Mouse (Mus musculus) intestine, embryonic 16.5 days (tissue): ENCODE data around the gene Syn3. TPM values are rescaled to one million over a fixed set of nuclear protein-coding genes. Genes with fewer than 3 reads are reported as not detected.

Experiments
- ATAC-seq: fragments of 200-750 bp; cut with Nextera tagmentation; 2 replicates; pipeline ENCODE4 v1.8.0; 2017; ENCODE audit warnings: moderate TSS enrichment, moderate library complexity
- H3K27ac ChIP-seq: fragments of 300-500 bp; sonication (generic); 2 replicates; pipeline ENCODE4 v1.5.1; 2014; ENCODE audit warnings: mild to moderate bottlenecking, low read length
- H3K27me3 ChIP-seq: fragments of 300-500 bp; sonication (generic); replicated peaks from 2 replicates; pipeline ENCODE4 v1.6.1; 2014; ENCODE audit warnings: low read length, control low read depth, mixed read lengths; ENCODE audit not compliant: control insufficient read depth, insufficient read depth
- H3K36me3 ChIP-seq: fragments of 300-500 bp; sonication (generic); 2 replicates; pipeline ENCODE4 v1.6.1; 2014; ENCODE audit warnings: low read length, control low read depth; ENCODE audit not compliant: control insufficient read depth, insufficient read depth
- H3K4me1 ChIP-seq: fragments of 300-500 bp; sonication (generic); 2 replicates; pipeline ENCODE4 v1.6.1; 2014; ENCODE audit warnings: low read length, control low read depth, mixed read lengths; ENCODE audit not compliant: control insufficient read depth, insufficient read depth
- H3K4me2 ChIP-seq: fragments of 300-500 bp; sonication (generic); 2 replicates; pipeline ENCODE4 v1.6.1; 2014; ENCODE audit warnings: low read depth, low read length, control low read depth
- H3K4me3 ChIP-seq: fragments of 300-500 bp; sonication (generic); 2 replicates; pipeline ENCODE4 v1.5.1; 2014; ENCODE audit warnings: mild to moderate bottlenecking, low read length
- H3K9ac ChIP-seq: fragments of 300-500 bp; sonication (generic); 2 replicates; pipeline ENCODE4 v1.6.1; 2014; ENCODE audit warnings: low read depth, low read length
- H3K9me3 ChIP-seq: fragments of 300-500 bp; sonication (generic); 2 replicates; pipeline ENCODE4 v1.6.1; 2016; ENCODE audit warnings: low read length, control low read depth; ENCODE audit not compliant: control insufficient read depth
- WGBS: fragments of 180-500 bp; shearing (Covaris S2); extraction: QIAGEN DNeasy Blood & Tissue Kit; methylation state at CpG from one replicate; pipeline ENCODE4 v1.1.7; 2014; 5-methylcytosine and 5-hydroxymethylcytosine counted together
- polyA plus RNA-seq: library from polyadenylated mRNA; unstranded; fragments of >200 nt; fragmentation: Nextera tagmentation; extraction: Ambion mirVana; gene quantifications from 2 replicates; pipeline ENCODE4 v1.2.1, GENCODE M21; 2015

Syn3 gene
- polyA plus RNA-seq, 1 experiment from 2014 or later, result 2.3 TPM

GRCm38 (mm10) chr10:86225480-86225879 is 273.2 kb downstream of the Syn3 start:
- no peak overlapping the region for H3K4me3 ChIP-seq
- H3K27ac ChIP-seq, result no peak overlapping the region
- H3K36me3 ChIP-seq, result no peaks in the 10 kb centered on the region
- no peak for ATAC-seq
- H3K4me2 ChIP-seq, result no peak overlapping the region
- no peaks in the 10 kb centered on the region for H3K4me1 ChIP-seq
- no peak overlapping the region for H3K9ac ChIP-seq
- no peaks in the 10 kb centered on the region for H3K9me3 ChIP-seq
- WGBS, result 85% methylated on average over 3 of the region's 3 CpGs
- H3K27me3 ChIP-seq, result no peaks in the 10 kb centered on the region

GRCm38 (mm10) chr10:86218984-86219383 is 279.7 kb downstream of the Syn3 start:
- Histone ChIP-seq H3K27ac (no peak overlapping the region), H3K4me2 (no peak overlapping the region), H3K9me3 (no peaks in the 10 kb centered on the region), H3K27me3 (no peaks in the 10 kb centered on the region), H3K9ac (no peak overlapping the region), H3K4me3 (no peak overlapping the region), H3K36me3 (no peaks in the 10 kb centered on the region), H3K4me1 (no peaks in the 10 kb centered on the region)
- no peak for ATAC-seq
- WGBS, result 91% methylated on average over 3 of the region's 3 CpGs

- Histone ChIP-seq H3K27me3 (no peaks in the 10 kb centered on the region), H3K4me1 (no peaks in the 10 kb centered on the region), H3K27ac (no peak overlapping the region), H3K9me3 (no peaks in the 10 kb centered on the region), H3K36me3 (no peaks in the 10 kb centered on the region), H3K4me2 (no peak overlapping the region), H3K4me3 (no peak overlapping the region), H3K9ac (no peak overlapping the region)
- WGBS, result 80% methylated on average over 2 of the region's 2 CpGs
- no peak for ATAC-seq
These were observed 281.9 kb downstream of the Syn3 start for GRCm38 (mm10) chr10:86216836-86217235.

DNA sequence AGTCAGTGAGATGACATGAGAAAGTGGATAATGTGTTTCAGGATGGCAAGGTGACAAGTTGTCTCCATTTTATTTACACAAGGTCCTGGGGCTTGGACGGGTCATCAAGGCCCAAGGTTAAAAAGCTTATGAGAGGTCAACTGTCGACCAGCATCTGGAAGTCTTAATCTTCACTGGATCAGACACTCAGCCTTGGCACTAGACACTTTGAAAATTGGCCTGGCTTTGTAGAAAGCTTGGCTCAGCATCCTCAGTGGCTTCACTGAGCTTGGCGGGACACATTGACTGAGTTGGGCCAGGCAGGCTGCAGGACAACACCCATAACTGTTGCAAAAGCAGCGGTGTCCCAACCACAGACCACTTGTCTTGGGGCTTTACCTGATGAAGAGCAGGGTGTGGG is 286.6 kb downstream of the Syn3 start:
- H3K4me3 ChIP-seq, result no peak overlapping the region
- H3K9ac ChIP-seq, result no peak overlapping the region
- H3K4me2 ChIP-seq, result no peak overlapping the region
- H3K27me3 ChIP-seq, result no peaks in the 10 kb centered on the region
- 64% methylated on average over 4 of the region's 4 CpGs for WGBS
- H3K27ac ChIP-seq, result no peak overlapping the region
- no peaks in the 10 kb centered on the region for H3K36me3 ChIP-seq
- ATAC-seq, result no peak
- H3K4me1 ChIP-seq, result no peaks in the 10 kb centered on the region
- H3K9me3 ChIP-seq, result no peaks in the 10 kb centered on the region

- Histone ChIP-seq H3K9me3 (no peaks in the 10 kb centered on the region), H3K27me3 (no peaks in the 10 kb centered on the region), H3K27ac (no peak overlapping the region), H3K4me1 (no peaks in the 10 kb centered on the region), H3K9ac (no peak overlapping the region), H3K36me3 (no peaks in the 10 kb centered on the region), H3K4me3 (no peak overlapping the region), H3K4me2 (no peak overlapping the region)
- ATAC-seq, result no peak
These were observed 294.8 kb downstream of the Syn3 start for GRCm38 (mm10) chr10:86203915-86204314.

DNA sequence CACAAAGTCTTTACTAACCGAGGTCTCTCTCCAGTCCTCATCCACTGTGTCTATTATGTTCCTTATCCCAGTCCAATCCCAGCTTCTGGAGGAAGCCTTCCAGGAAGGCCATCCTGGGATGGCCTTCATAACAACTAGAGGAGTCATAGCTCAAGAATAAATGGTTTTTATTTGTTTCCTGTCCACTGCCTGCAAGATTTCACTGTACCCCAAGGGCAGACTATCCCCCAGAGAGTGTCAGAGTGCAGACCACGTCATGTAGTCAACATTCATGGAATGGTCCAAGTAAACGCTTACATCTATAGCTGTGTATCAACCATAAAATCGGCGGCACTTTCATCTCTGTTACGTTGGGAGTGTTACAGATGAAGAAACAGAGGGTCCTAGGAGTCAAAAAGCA is 295.5 kb downstream of the Syn3 start:
- Histone ChIP-seq H3K4me1 (no peaks in the 10 kb centered on the region), H3K9ac (no peak overlapping the region), H3K36me3 (no peaks in the 10 kb centered on the region), H3K27me3 (no peaks in the 10 kb centered on the region), H3K4me2 (no peak overlapping the region), H3K4me3 (no peak overlapping the region), H3K9me3 (no peaks in the 10 kb centered on the region), H3K27ac (no peak overlapping the region)
- ATAC-seq, result no peak
- 90% methylated on average over 6 of the region's 6 CpGs for WGBS

GRCm38 (mm10) chr10:86201826-86202225 is 296.9 kb downstream of the Syn3 start:
- H3K36me3 ChIP-seq, result no peaks in the 10 kb centered on the region
- no peaks in the 10 kb centered on the region for H3K4me1 ChIP-seq
- no peaks in the 10 kb centered on the region for H3K9me3 ChIP-seq
- no peak overlapping the region for H3K4me2 ChIP-seq
- WGBS, result 82% methylated on average over 7 of the region's 7 CpGs
- H3K27me3 ChIP-seq, result no peaks in the 10 kb centered on the region
- H3K27ac ChIP-seq, result no peak overlapping the region
- H3K9ac ChIP-seq, result no peak overlapping the region
- no peak for ATAC-seq
- H3K4me3 ChIP-seq, result no peak overlapping the region

DNA sequence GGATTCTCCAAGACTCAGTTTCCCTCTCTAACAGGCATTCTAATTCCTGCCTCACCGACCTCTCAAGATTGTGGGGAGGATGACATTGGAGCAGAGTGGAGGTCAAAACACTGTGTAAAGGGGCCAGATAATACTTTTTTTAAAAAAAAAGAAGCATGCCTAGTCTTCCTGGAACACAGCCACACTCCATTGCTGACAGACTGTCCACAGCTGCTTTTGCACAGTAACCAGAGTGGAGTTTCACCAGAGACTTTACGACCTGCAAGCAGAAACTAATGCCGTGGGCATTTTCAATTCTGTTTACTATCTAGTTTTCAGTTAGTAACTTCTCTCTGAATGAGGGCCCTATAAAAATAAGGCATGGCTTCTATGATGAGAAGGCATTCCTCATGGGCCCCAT is 297.7 kb downstream of the Syn3 start:
- Histone ChIP-seq H3K4me2 (no peak overlapping the region), H3K9me3 (no peaks in the 10 kb centered on the region), H3K9ac (no peak overlapping the region), H3K36me3 (no peaks in the 10 kb centered on the region), H3K4me3 (no peak overlapping the region), H3K4me1 (no peaks in the 10 kb centered on the region), H3K27me3 (no peaks in the 10 kb centered on the region), H3K27ac (no peak overlapping the region)
- WGBS, result 67% methylated on average over 3 of the region's 3 CpGs
- no peak for ATAC-seq

DNA sequence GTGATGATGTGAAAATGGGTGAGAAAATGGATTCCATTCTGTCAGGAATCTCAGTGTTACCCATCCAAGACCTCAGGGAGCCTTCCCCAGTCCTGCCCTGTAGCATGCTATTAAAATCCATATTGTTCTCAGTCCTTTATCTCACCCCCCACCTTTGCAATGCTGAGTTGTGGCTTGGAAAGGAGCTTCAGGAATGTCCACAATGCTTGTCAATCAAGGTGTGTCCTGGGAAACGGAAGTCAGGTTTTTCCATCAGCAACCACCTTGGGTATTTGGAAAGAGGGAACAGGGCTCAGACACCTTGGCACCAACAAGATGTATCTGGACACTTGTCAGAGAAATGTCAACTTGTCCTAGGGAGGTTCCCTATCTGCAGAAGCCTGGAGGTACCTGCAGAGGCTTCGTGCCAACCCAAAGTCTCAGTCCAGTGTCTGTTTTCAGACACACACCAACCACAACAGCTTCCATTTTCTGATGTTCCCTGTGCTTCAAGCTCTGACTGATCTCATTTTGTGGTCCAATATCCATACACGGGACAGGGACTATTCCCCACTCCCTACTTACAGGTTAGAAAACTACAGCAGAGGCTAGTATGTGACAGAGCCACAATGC is 302.2 kb downstream of the Syn3 start:
- WGBS, result 80% methylated on average over 3 of the region's 3 CpGs
- Histone ChIP-seq H3K4me3 (no peak overlapping the region), H3K9ac (no peak overlapping the region), H3K27ac (no peak overlapping the region), H3K9me3 (no peaks in the 10 kb centered on the region), H3K4me2 (no peak overlapping the region), H3K36me3 (no peaks in the 10 kb centered on the region), H3K4me1 (no peaks in the 10 kb centered on the region), H3K27me3 (no peaks in the 10 kb centered on the region)
- no peak for ATAC-seq

DNA sequence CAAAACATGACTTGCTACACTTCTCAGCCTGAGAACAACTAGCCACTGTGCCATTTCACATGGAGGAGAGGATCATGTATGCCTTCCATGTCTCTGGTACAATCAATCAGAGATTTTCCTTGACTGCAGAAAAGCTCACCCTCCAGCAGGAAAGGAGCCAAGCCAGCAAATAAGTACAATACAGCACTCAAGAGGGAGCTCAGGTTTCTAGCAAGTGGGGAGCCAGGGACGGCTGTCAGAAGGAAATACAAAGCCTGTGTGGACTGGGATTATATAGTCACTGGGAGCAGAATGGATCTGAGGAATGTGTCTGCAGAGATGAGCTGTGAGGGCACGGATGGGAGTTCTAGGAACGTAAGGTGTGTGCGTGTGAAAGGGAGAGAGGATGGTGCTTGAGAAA is 304.0 kb downstream of the Syn3 start:
- 74% methylated on average over 4 of the region's 4 CpGs for WGBS
- ATAC-seq, result no peak
- no peak overlapping the region for H3K4me2 ChIP-seq
- no peaks in the 10 kb centered on the region for H3K4me1 ChIP-seq
- H3K9ac ChIP-seq, result no peak overlapping the region
- no peak overlapping the region for H3K27ac ChIP-seq
- no peaks in the 10 kb centered on the region for H3K27me3 ChIP-seq
- H3K36me3 ChIP-seq, result no peaks in the 10 kb centered on the region
- H3K4me3 ChIP-seq, result no peak overlapping the region
- H3K9me3 ChIP-seq, result no peaks in the 10 kb centered on the region
